Mouse (Mus musculus) bone marrow, adult 2 months (tissue): Measurements from ENCODE around the gene Klhdc4.

Source experiments
- CTCF ChIP-seq: fragments of 200-500 bp; IDR thresholded peaks from 2 replicates; pipeline ENCODE4 v1.5.1; 2011; ENCODE audit warnings: low read length, control low read depth; ENCODE audit not compliant: control insufficient read depth, insufficient read depth
- POLR2A ChIP-seq: fragments of 200-500 bp; IDR thresholded peaks from 2 replicates; pipeline ENCODE4 v1.6.1; 2011; ENCODE audit warnings: low read depth, mild to moderate bottlenecking, control low read depth, low read length, borderline replicate concordance; ENCODE audit not compliant: control insufficient read depth

- TF ChIP-seq POLR2A, result no peak
- no peak for TF ChIP-seq CTCF
Observed at GRCm38 (mm10) chr8:121847261-121847822, 18.0 kb upstream of the Klhdc4 start.
